9 mouse cellular contexts compared by ENCODE assay signal in the genomic region with DNA sequence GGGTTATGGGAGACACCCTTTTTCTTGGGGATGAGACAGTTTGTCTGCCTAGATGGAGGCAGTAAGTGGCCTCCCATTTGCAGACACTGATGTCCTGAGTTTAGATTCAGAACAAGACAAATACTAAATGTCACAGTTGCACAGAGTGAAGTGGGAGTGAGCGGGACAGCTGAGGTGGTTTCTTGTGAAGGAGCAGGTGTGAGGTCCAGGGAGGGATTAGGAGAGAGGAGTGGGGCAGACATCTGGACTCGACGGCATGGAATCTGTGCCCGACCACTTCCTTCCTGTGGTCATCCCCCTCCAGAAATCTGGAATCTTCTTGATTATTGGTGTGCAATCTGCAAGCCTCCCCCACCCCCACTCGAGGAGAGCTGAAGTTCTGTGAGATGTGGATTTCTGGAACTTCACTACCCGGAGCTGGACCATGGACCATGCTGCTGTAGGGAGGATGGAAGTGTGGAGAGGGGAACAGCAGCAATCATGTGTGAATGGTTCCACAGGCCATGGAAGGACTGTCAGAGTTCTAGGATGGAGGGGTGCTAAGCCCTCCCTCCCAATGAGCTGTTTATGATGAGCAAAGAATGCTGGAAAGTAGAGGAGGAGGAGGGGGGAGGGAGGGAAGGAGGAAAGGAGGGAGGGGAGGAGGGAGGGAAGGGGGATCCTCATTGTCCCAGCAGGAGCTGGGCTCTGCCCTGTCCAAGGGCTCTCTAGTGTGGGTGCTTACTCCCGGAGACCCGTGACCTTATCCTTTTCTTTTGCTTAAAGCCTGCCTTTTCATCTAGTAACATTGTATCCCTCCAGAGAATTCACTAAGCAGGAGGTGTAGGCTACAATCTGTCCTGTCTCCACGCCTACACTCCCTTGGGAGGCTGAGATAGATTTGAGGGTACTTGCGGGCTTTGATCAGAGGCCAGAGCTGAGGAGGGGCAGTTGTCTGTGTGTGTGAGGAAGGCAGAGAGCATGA. TPM values are rescaled to one million over a fixed set of nuclear protein-coding genes. Genes with fewer than 3 reads are reported as not detected.
DNase-seq lines count a peak whose midpoint lies in the region; ATAC-seq and TF ChIP-seq lines count a peak whose summit lies in the region.
"Had no signal": no experiment of that assay in that cellular context is flagged by ENCODE, and none has a peak within 500 bp of the region (broad histone marks: within the 10 kb centered on the region; RNA-seq: fewer than 3 reads in every experiment).

No protein-coding gene starts in this region.

- peak overlapping the region; percentile 76 for H3K27ac ChIP-seq in heart, adult 2 months
- H3K27ac ChIP-seq in embryonic facial prominence, embryonic 15.5 days (replicated peaks): no peak overlapping the region
- peak overlapping the region; percentile 27; the same call in 1 of the 2 replicates for H3K27ac ChIP-seq in macrophage
- H3K27ac ChIP-seq: limb, embryonic 13.5 days had no signal

- H3K36me3 ChIP-seq in heart, adult 2 months (ENCODE audit: control insufficient read depth, insufficient read depth, low read length): peaks cover 6% of the 10 kb centered on the region
- H3K36me3 ChIP-seq in embryonic facial prominence, embryonic 15.5 days: no peaks in the 10 kb centered on the region
- H3K36me3 ChIP-seq in macrophage (ENCODE audit: inconsistent target): no peaks in the 10 kb centered on the region
- H3K36me3 ChIP-seq: limb, embryonic 13.5 days had no signal

- H3K4me2 ChIP-seq in embryonic facial prominence, embryonic 15.5 days (replicated peaks): no peak overlapping the region
- H3K4me2 ChIP-seq: limb, embryonic 13.5 days had no signal

- TF ChIP-seq POLR2A in heart, adult 2 months (IDR thresholded peaks at IDR 0.05; ENCODE audit: insufficient read depth, low read depth, low read length): no peak

- peaks cover 48% of the 10 kb centered on the region for H3K4me1 ChIP-seq in heart, adult 2 months (ENCODE audit: control insufficient read depth, insufficient read depth, low read length)
- peaks cover 65% of the 10 kb centered on the region for H3K4me1 ChIP-seq in embryonic facial prominence, embryonic 15.5 days

- no peaks in the 10 kb centered on the region for H3K79me2 ChIP-seq in heart, adult 2 months (replicated peaks; ENCODE audit: control insufficient read depth, insufficient read depth, low read length)
- peaks cover 100% of the 10 kb centered on the region for H3K79me2 ChIP-seq in macrophage (ENCODE audit: inconsistent target)

- no peaks in the 10 kb centered on the region for H3K27me3 ChIP-seq in heart, adult 2 months (ENCODE audit: control insufficient read depth, insufficient read depth, low read length)
- H3K27me3 ChIP-seq in embryonic facial prominence, embryonic 15.5 days: no peaks in the 10 kb centered on the region
- H3K27me3 ChIP-seq: limb, embryonic 13.5 days had no signal

- no peaks in the 10 kb centered on the region for H3K9me3 ChIP-seq in embryonic facial prominence, embryonic 15.5 days (replicated peaks)
- H3K9me3 ChIP-seq: limb, embryonic 13.5 days had no signal

- intact Hi-C loops in heart, adult 2 months (cut with DNase I): loop anchor here (1.0 to 10.0 kb wide), 4 partner anchors 17 to 303 kb away; no protein-coding TSS in a partner anchor

- no peak overlapping the region for H3K4me3 ChIP-seq in heart, adult 2 months
- H3K4me3 ChIP-seq in embryonic facial prominence, embryonic 15.5 days (replicated peaks): no peak overlapping the region
- no peak overlapping the region for H3K4me3 ChIP-seq in macrophage (ENCODE audit: inconsistent target)
- H3K4me3 ChIP-seq: limb, embryonic 13.5 days had no signal

- DNase-seq in heart, adult 2 months: no peak
- DNase-seq in heart, adult 11 months: no peak
- DNase-seq in 3T3-L1 (ENCODE audit: low read depth, low spot score): peak; percentile 45
- no peak for DNase-seq in ovary, postnatal 10 days (ENCODE audit: low spot score)
- DNase-seq in ovary, postnatal 14 days (ENCODE audit: low spot score): no peak
- no peak for DNase-seq in frontal cortex, postnatal 14 days (ENCODE audit: low spot score in 2 of 2)

- 38% methylated on average over 10 of the region's 10 CpGs for WGBS in heart, adult 2 months
- 38% methylated on average over 10 of the region's 10 CpGs for WGBS in embryonic facial prominence, embryonic 15.5 days
- 66% methylated on average over 10 of the region's 10 CpGs for WGBS in macrophage (ENCODE audit: missing documents)

- no peak for TF ChIP-seq EP300 in heart, adult 2 months (IDR thresholded peaks at IDR 0.05; ENCODE audit: insufficient read depth, low read depth, low read length)

- TF ChIP-seq CTCF in heart, adult 2 months (IDR thresholded peaks at IDR 0.05): no peak

- ATAC-seq in embryonic facial prominence, embryonic 15.5 days (ENCODE audit: insufficient number of reproducible peaks, low FRiP score, low TSS enrichment, low read depth): 0 out of 2 replicates have a peak, but pooled peaks have one; percentile 15

- H3K9ac ChIP-seq in heart, adult 2 months (ENCODE audit: low read depth, low read length): no peak overlapping the region
- no peak overlapping the region for H3K9ac ChIP-seq in embryonic facial prominence, embryonic 15.5 days
- H3K9ac ChIP-seq: limb, embryonic 13.5 days had no signal

RNA-seq across cellular contexts. Expression of a gene that starts 56.8 kb away (rescaled TPM):
- total RNA-seq in heart, adult 2 months (2021): 10 to 100 TPM; 16.3 to 21.5 TPM
- polyA plus RNA-seq in heart, adult 2 months (2012; rRNA removed): 37.9 and 41.9 TPM in 2 replicates
- 57.2 and 60.5 TPM in 2 replicates for polyA plus RNA-seq in embryonic facial prominence, embryonic 15.5 days (2015; fragmentation: Nextera tagmentation; extraction: Ambion mirVana)
- total RNA-seq in macrophage (2018; cell fraction: chromatin; rRNA removed): 10 to 100 TPM in 25 of 26 experiments, 1 to 10 TPM in 1; 7.3 to 55.5 (median 28.3) TPM
- total RNA-seq in macrophage (2018; cell fraction: cytosol; rRNA removed): 100 to 1,000 TPM; 125 to 174 (median 149) TPM
- total RNA-seq in macrophage (2018; cell fraction: nucleus; rRNA removed): 100 to 1,000 TPM in 4 of 26 experiments, 10 to 100 TPM in 22; 40.3 to 121 (median 76.1) TPM
- 131 to 142 TPM (median 142 TPM) in 3 replicates for polyA plus RNA-seq in macrophage (2018)
